Mouse (Mus musculus) neural tube, embryonic 12.5 days (tissue): ENCODE data around the gene Rassf4. TPM values are rescaled to one million over a fixed set of nuclear protein-coding genes. Genes with fewer than 3 reads are reported as not detected.

Source experiments
- ATAC-seq: fragments of 200-750 bp; cut with Nextera tagmentation; 2 replicates; pipeline ENCODE4 v1.8.0; 2017; ENCODE audit warnings: low read depth, mild to moderate bottlenecking, moderate TSS enrichment, moderate library complexity; ENCODE audit not compliant: low FRiP score
- H3K27ac ChIP-seq: fragments of 300-500 bp; sonication (generic); 2 replicates; pipeline ENCODE4 v1.5.1; 2016
- H3K27me3 ChIP-seq: fragments of 300-500 bp; sonication (generic); replicated peaks from 2 replicates; pipeline ENCODE4 v1.6.1; 2016; ENCODE audit warnings: mild to moderate bottlenecking
- H3K36me3 ChIP-seq: fragments of 300-500 bp; sonication (generic); 2 replicates; pipeline ENCODE4 v1.6.1; 2016; ENCODE audit warnings: mild to moderate bottlenecking
- H3K4me1 ChIP-seq: fragments of 300-500 bp; sonication (generic); 2 replicates; pipeline ENCODE4 v1.6.1; 2016
- H3K4me2 ChIP-seq: fragments of 300-500 bp; sonication (generic); replicated peaks from 2 replicates; pipeline ENCODE4 v1.6.1; 2016; ENCODE audit warnings: mild to moderate bottlenecking
- H3K4me3 ChIP-seq: fragments of 300-500 bp; sonication (generic); 2 replicates; pipeline ENCODE4 v1.5.1; 2016
- H3K9ac ChIP-seq: fragments of 300-500 bp; sonication (generic); 2 replicates; pipeline ENCODE4 v1.6.1; 2016; ENCODE audit warnings: mild to moderate bottlenecking
- H3K9me3 ChIP-seq: fragments of 300-500 bp; sonication (generic); 2 replicates; pipeline ENCODE4 v1.6.1; 2016; ENCODE audit warnings: mild to moderate bottlenecking
- WGBS: fragments of 180-500 bp; shearing (Covaris S2); methylation state at CpG from one replicate; pipeline ENCODE4 v1.1.7; 2016; 5-methylcytosine and 5-hydroxymethylcytosine counted together
- polyA plus RNA-seq: library from polyadenylated mRNA; unstranded; fragments of >200 nt; fragmentation: Nextera tagmentation; extraction: Ambion mirVana; gene quantifications from 2 replicates; pipeline ENCODE4 v1.2.1, GENCODE M21; 2016

The Rassf4 gene
- polyA plus RNA-seq, 1 experiment from 2014 or later, result 38.3 TPM

DNA sequence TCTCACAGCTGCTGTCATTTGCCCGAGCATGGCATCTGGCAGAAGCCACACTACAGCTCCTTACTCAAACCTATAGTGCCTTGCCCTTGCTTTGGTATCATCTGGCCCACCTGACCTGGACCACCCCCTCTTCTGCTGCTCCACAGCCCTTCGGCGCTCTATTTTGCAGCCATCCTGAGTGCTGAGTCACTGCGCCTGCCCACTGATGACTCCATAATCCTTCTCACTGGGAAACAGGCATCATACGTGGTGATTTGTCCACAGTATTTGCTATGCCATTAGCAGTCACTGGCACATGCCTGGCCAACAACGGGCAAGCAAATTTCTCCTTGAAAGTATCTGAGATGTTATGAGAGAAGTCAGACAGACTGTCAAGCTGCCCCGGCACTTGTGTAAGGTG, 23.9 kb downstream of the Rassf4 start:
- ATAC-seq, result no peak
- Histone ChIP-seq H3K9ac (no peak overlapping the region), H3K27ac (no peak overlapping the region), H3K27me3 (0 out of 2 replicates have a peak, but pooled peaks cover 3% of the 10 kb centered on the region), H3K4me3 (no peak overlapping the region), H3K9me3 (no peaks in the 10 kb centered on the region), H3K36me3 (peaks cover 16% of the 10 kb centered on the region), H3K4me2 (no peak overlapping the region), H3K4me1 (no peaks in the 10 kb centered on the region; the same call in 1 of the 2 replicates)
- 93% methylated on average over 7 of the region's 7 CpGs for WGBS

DNA sequence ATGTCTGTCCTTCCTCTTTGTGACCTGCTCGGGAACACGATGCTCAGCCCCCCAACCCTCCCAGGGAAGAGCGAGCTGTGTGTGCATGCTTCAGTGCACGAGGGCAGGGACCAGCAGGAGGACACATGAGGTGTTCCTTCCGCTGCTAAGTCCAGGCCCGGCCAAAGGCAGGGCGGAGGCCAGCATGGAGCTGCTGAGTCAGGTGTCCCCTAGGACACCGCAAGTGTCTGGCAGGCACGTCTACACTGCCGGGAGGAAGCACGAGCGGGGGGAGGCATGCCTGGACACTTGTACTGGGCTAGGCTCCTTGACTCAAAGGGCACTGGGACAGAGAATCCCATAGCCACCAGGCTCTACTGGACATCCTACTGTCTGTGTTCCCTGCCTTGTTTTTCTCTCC, 26.0 kb downstream of the Rassf4 start:
- Histone ChIP-seq H3K4me3 (no peak overlapping the region), H3K9me3 (no peaks in the 10 kb centered on the region), H3K27ac (no peak overlapping the region), H3K36me3 (peaks cover 18% of the 10 kb centered on the region), H3K4me2 (no peak overlapping the region), H3K4me1 (no peaks in the 10 kb centered on the region; the same call in 1 of the 2 replicates), H3K9ac (no peak overlapping the region), H3K27me3 (0 out of 2 replicates have a peak, but pooled peaks cover 3% of the 10 kb centered on the region)
- 81% methylated on average over 12 of the region's 12 CpGs for WGBS
- no peak for ATAC-seq

DNA sequence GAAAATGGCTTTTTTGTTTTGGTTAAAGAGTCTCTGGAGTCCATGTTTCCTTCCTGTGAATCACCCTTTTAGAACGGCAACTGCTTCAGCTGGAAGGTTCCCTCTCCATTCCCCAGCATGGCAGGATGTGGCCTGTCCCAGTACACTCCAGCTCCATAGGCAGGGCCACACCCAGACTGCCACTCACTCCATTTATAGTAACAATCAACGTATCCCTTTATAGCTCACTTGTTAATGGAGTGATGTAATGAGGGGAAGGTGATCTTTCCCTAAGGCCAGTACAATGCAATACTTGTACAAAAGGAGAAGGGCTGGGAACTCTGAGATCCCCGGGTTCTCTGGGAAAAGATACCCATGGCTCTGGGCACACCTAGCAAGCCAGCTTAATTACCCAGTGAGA, 29.4 kb downstream of the Rassf4 start:
- H3K9me3 ChIP-seq, result no peaks in the 10 kb centered on the region
- WGBS, result 62% methylated on average over 3 of the region's 3 CpGs
- H3K4me2 ChIP-seq, result no peak overlapping the region
- peaks cover 21% of the 10 kb centered on the region for H3K36me3 ChIP-seq
- no peak overlapping the region for H3K27ac ChIP-seq
- no peak overlapping the region for H3K4me3 ChIP-seq
- ATAC-seq, result no peak
- H3K4me1 ChIP-seq, result no peaks in the 10 kb centered on the region
- no peak overlapping the region for H3K9ac ChIP-seq
- 0 out of 2 replicates have a peak, but pooled peaks cover 3% of the 10 kb centered on the region for H3K27me3 ChIP-seq

DNA sequence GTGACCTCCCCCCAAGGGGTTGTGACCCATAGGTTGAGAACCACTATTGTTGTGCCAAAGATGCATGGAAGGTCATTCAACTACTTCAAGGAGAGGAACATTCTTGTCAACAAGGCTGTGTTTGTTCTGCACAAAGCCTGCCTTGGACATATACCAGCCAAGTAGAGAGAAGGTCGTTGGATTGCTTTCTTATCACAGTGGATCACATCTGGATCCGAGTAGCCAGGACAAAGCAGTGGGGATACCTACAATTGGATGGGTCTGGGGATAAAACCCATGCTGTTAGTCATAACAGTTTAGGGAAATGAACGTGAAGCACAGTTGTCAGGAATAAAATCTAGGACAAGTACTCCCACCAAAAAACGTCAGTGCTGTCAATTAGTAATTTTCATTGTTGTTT, 29.9 kb downstream of the Rassf4 start:
- no peak for ATAC-seq
- Histone ChIP-seq H3K27ac (no peak overlapping the region), H3K27me3 (0 out of 2 replicates have a peak, but pooled peaks cover 3% of the 10 kb centered on the region), H3K9me3 (no peaks in the 10 kb centered on the region), H3K4me1 (no peaks in the 10 kb centered on the region), H3K9ac (no peak overlapping the region), H3K36me3 (peaks cover 21% of the 10 kb centered on the region), H3K4me2 (no peak overlapping the region), H3K4me3 (no peak overlapping the region)
- whole genome bisulfite sequencing, result 72% methylated on average over 4 of the region's 4 CpGs

DNA sequence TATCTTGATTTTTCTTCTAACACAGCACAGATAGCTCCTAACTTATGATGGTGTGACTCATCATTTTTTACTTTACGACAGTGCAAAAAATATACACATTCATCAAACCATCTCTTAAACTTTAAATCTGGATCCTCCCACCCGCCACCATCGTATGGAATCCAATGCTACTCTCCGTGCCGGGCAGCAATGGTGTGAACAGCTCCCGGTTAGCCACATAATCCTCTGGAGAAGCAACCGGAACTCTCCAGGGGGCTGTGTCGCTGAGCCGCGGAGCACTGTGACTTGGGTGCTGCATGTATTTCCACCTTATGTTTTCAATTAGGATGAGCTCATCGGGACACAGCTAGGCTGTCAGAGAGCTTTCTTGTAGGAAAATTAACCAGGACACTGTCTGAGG, 30.8 kb downstream of the Rassf4 start:
- Histone ChIP-seq H3K27me3 (0 out of 2 replicates have a peak, but pooled peaks cover 3% of the 10 kb centered on the region), H3K27ac (no peak overlapping the region), H3K9ac (no peak overlapping the region), H3K4me3 (no peak overlapping the region), H3K36me3 (peaks cover 28% of the 10 kb centered on the region), H3K4me1 (no peaks in the 10 kb centered on the region), H3K9me3 (no peaks in the 10 kb centered on the region), H3K4me2 (no peak overlapping the region)
- ATAC-seq, result no peak
- 85% methylated on average over 11 of the region's 11 CpGs for WGBS

GRCm38 (mm10) chr6:116639663-116640062, 34.1 kb downstream of the Rassf4 start:
- H3K9ac ChIP-seq, result no peak overlapping the region
- no peak overlapping the region for H3K27ac ChIP-seq
- no peaks in the 10 kb centered on the region for H3K9me3 ChIP-seq
- no peak overlapping the region for H3K4me2 ChIP-seq
- no peak overlapping the region for H3K4me3 ChIP-seq
- WGBS, result 67% methylated on average over 2 of the region's 2 CpGs
- H3K4me1 ChIP-seq, result no peaks in the 10 kb centered on the region
- no peaks in the 10 kb centered on the region for H3K27me3 ChIP-seq
- no peak for ATAC-seq
- H3K36me3 ChIP-seq, result peaks cover 18% of the 10 kb centered on the region

DNA sequence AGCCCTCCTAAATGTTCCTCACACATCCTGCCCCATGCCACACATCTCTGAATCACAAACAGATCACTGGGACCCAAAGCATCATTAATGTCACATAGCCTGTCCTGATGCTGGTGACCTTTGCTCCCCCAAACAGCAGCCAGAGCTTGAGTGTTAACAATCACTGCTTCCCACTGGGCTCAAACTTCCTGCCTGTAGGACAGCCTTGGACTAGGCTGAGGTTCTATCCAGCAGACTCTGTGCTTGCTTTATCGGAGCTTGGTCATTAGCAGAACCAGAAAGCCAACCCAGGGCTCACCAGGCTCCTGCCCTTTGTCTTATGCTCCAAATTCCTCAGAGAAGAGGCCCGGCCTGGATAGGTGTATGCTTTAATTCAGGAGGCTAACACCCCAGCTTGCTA, 34.9 kb downstream of the Rassf4 start:
- 82% methylated on average over 2 of the region's 2 CpGs for WGBS
- no peaks in the 10 kb centered on the region for H3K27me3 ChIP-seq
- no peak for ATAC-seq
- no peak overlapping the region for H3K27ac ChIP-seq
- H3K9me3 ChIP-seq, result no peaks in the 10 kb centered on the region
- H3K4me1 ChIP-seq, result no peaks in the 10 kb centered on the region
- H3K36me3 ChIP-seq, result peaks cover 21% of the 10 kb centered on the region
- no peak overlapping the region for H3K4me3 ChIP-seq
- H3K9ac ChIP-seq, result no peak overlapping the region
- no peak overlapping the region for H3K4me2 ChIP-seq

DNA sequence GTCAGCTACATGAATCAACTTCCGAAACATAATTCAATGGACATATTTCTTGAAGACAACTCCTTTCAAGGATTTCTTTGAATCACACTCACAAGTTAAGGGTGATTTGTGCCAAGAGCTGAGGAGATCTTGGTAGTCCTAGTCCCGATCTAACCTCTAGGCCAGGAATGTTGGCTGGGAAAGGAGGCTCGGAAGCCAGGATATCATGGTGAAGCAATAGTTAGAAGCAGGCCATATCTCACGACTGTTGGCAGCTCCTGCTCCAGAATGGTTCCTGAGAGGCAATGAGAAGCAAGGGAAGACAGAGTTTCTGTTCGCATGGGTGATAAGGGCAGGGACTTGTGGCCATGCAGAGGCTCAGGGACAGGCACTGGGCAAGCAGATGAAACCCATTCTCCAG, 36.3 kb downstream of the Rassf4 start:
- no peaks in the 10 kb centered on the region for H3K27me3 ChIP-seq
- 90% methylated on average over 5 of the region's 5 CpGs for WGBS
- no peak for ATAC-seq
- no peak overlapping the region for H3K4me2 ChIP-seq
- H3K4me3 ChIP-seq, result no peak overlapping the region
- H3K9ac ChIP-seq, result no peak overlapping the region
- H3K9me3 ChIP-seq, result no peaks in the 10 kb centered on the region
- H3K4me1 ChIP-seq, result no peaks in the 10 kb centered on the region
- H3K27ac ChIP-seq, result no peak overlapping the region
- H3K36me3 ChIP-seq, result peaks cover 21% of the 10 kb centered on the region

- WGBS, result 80% methylated on average over 9 of the region's 9 CpGs
Observed at GRCm38 (mm10) chr6:116636581-116637235, 37.0 kb downstream of the Rassf4 start.

GRCm38 (mm10) chr6:116635251-116636180, 38.2 kb downstream of the Rassf4 start:
- no peak for ATAC-seq
- Histone ChIP-seq H3K27ac (no peak overlapping the region), H3K9me3 (no peaks in the 10 kb centered on the region), H3K9ac (no peak overlapping the region), H3K4me3 (no peak overlapping the region), H3K36me3 (peaks cover 20% of the 10 kb centered on the region), H3K4me1 (no peaks in the 10 kb centered on the region), H3K27me3 (no peaks in the 10 kb centered on the region), H3K4me2 (no peak overlapping the region)
- WGBS, result 73% methylated on average over 10 of the region's 10 CpGs

More at GRCm38 (mm10) chr6:116636581-116637235, 37.0 kb downstream of the Rassf4 start:
- Histone ChIP-seq H3K4me1 (no peaks in the 10 kb centered on the region), H3K4me3 (no peak overlapping the region), H3K27me3 (no peaks in the 10 kb centered on the region), H3K27ac (no peak overlapping the region), H3K9ac (no peak overlapping the region), H3K36me3 (peaks cover 21% of the 10 kb centered on the region), H3K4me2 (no peak overlapping the region), H3K9me3 (no peaks in the 10 kb centered on the region)
- no peak for ATAC-seq

DNA sequence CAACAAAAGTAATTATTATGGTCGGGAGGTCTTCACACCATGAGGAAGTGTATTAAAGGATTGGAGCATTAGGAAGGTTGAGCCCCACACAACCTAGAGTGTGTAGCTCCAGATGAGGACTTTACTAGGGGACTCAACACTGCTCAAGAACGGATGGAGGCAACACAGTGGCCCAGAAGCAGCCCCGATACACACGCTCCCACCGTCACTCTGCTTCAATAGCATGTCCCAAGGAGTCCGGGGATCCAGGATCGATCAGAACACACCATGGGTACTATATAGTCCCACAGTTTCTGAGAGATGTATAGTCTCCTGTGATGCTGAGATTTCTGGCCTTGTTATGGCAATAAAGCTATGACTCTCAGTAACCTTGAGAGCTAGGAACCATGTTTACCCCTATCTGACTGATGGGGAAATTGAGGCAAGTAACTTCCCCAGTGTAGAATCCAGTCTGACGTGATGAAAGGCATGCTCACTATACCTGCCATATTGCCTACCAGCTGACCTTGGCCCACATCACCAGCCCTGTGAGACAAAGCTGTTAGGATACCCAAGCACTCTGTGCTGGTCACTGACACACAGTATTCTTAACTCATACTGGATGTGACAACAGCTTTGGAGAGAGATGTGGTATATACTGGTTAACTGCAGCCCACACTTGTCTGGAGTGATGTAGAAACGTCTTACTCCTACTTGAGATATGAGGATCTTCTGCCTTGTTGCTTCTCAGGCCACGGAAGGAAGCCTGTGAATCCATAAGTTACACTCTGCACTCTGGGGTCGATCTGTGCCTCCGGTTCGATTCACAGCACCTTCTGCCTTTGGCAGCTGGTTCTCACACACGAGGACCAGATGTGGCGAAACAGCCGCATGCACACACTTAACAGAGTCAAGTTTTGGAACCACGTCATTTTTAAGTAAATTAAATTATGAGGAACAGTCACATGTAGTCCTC, 39.7 kb downstream of the Rassf4 start:
- ATAC-seq, result no peak
- Histone ChIP-seq H3K27me3 (no peaks in the 10 kb centered on the region), H3K4me1 (no peaks in the 10 kb centered on the region), H3K9ac (no peak overlapping the region), H3K9me3 (no peaks in the 10 kb centered on the region), H3K4me3 (no peak overlapping the region), H3K27ac (no peak overlapping the region), H3K4me2 (no peak overlapping the region), H3K36me3 (peaks cover 18% of the 10 kb centered on the region)
- WGBS, result 91% methylated on average over 17 of the region's 17 CpGs
